Mouse (Mus musculus) heart, postnatal 0 days (tissue): Measurements from ENCODE around the gene Rasgrp3. TPM values are rescaled to one million over a fixed set of nuclear protein-coding genes. Genes with fewer than 3 reads are reported as not detected.
A peak's percentile ranks its signal among the peaks of the same experiment; 100 is the strongest.

Experiments used
- ATAC-seq: fragments of 200-750 bp; cut with Nextera tagmentation; 2 replicates; pipeline ENCODE4 v1.8.0; 2017; ENCODE audit warnings: low read depth, moderate number of reproducible peaks, moderate library complexity; ENCODE audit not compliant: insufficient read depth
- DNase-seq: peaks from one replicate; pipeline ENCODE4 v3.0.0-alpha.2; 2016; ENCODE audit warnings: low spot score
- H3K27ac ChIP-seq: fragments of 300-500 bp; sonication (generic); 2 replicates; pipeline ENCODE4 v1.5.1; 2014; ENCODE audit warnings: low read depth, mild to moderate bottlenecking
- H3K27me3 ChIP-seq: fragments of 300-500 bp; sonication (generic); 2 replicates; pipeline ENCODE4 v1.6.1; 2014; ENCODE audit warnings: low read length, mixed read lengths; ENCODE audit not compliant: control insufficient read depth, insufficient read depth
- H3K36me3 ChIP-seq: fragments of 300-500 bp; sonication (generic); replicated peaks from 2 replicates; pipeline ENCODE4 v1.6.1; 2014; ENCODE audit warnings: low read length, mixed read lengths; ENCODE audit not compliant: control insufficient read depth, insufficient read depth
- H3K4me1 ChIP-seq: fragments of 300-500 bp; sonication (generic); 2 replicates; pipeline ENCODE4 v1.6.1; 2014; ENCODE audit warnings: antibody characterized with exemption; ENCODE audit not compliant: control insufficient read depth, insufficient read depth
- H3K4me2 ChIP-seq: fragments of 300-500 bp; sonication (generic); 2 replicates; pipeline ENCODE4 v1.6.1; 2014; ENCODE audit warnings: low read depth, mild to moderate bottlenecking, low read length, moderate library complexity
- H3K4me3 ChIP-seq: fragments of 300-500 bp; sonication (generic); 2 replicates; pipeline ENCODE4 v1.5.1; 2014; ENCODE audit warnings: low read depth, low read length
- H3K9ac ChIP-seq: fragments of 300-500 bp; sonication (generic); replicated peaks from 2 replicates; pipeline ENCODE4 v1.6.1; 2014; ENCODE audit warnings: low read depth, low read length, mixed read lengths
- H3K9me3 ChIP-seq: fragments of 300-500 bp; sonication (generic); replicated peaks from 2 replicates; pipeline ENCODE4 v1.6.1; 2016; ENCODE audit warnings: low read length; ENCODE audit not compliant: control insufficient read depth
- CTCF ChIP-seq: IDR thresholded peaks from 2 replicates; pipeline ENCODE4 v1.5.1; 2016; ENCODE audit warnings: antibody characterized with exemption, control low read depth, low read depth
- EP300 ChIP-seq: IDR thresholded peaks from 2 replicates; pipeline ENCODE4 v1.6.1; 2016; ENCODE audit warnings: antibody characterized with exemption, low read depth
- WGBS: fragments of 180-500 bp; shearing (Covaris S2); extraction: QIAGEN DNeasy Blood & Tissue Kit; methylation state at CpG from one replicate; pipeline ENCODE4 v1.1.7; 2014; 5-methylcytosine and 5-hydroxymethylcytosine counted together
- polyA plus RNA-seq: library from polyadenylated mRNA; unstranded; fragments of >200 nt; fragmentation: Nextera tagmentation; extraction: Ambion mirVana; gene quantifications from 2 replicates; pipeline ENCODE4 v1.2.1, GENCODE M21; 2015
- total RNA-seq: library from RNA; depleted of rRNA; stranded (reverse); fragments of >200 nt; gene quantifications from 2 replicates; pipeline ENCODE4 v1.2.3, GENCODE M21; 2014; ENCODE audit warnings: low replicate concordance

Gene Rasgrp3
- total and polyA plus RNA-seq, 2 experiments from 2014 or later: 17.2 to 23.5 TPM

DNA sequence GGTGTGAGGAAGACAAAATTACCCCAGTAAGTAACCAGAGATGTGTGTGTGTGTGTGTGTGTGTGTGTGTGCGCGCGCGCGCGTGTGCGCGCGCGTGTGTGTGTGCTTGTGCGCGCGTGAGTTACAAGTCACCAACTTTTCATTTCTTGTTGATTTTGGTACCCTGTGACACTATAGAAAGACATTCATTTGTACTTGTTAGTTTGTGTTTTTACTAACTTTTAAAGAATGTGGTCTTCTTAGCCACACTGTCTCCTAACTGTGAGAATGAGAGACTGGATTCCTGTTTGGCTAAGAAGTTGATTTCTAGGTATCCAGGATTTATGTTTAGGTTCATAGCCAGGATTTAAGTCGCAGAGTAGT is 29.9 kb downstream of the Rasgrp3 start:
- peak overlapping the region; percentile 30 for H3K4me3 ChIP-seq
- TF ChIP-seq EP300 (peak; percentile 34; the same call in 1 of the 2 replicates), CTCF (no peak)
- peak overlapping the region; percentile 86 for H3K27ac ChIP-seq
- peaks cover 19% of the 10 kb centered on the region for H3K4me1 ChIP-seq
- no peaks in the 10 kb centered on the region for H3K36me3 ChIP-seq
- peak overlapping the region; percentile 54 for H3K4me2 ChIP-seq
- H3K9me3 ChIP-seq: no peaks in the 10 kb centered on the region
- peak overlapping the region; percentile 15; the same call in 1 of the 2 replicates for H3K9ac ChIP-seq
- H3K27me3 ChIP-seq: no peaks in the 10 kb centered on the region
- DNase-seq (no peak), ATAC-seq (no peak)
- WGBS: 16% methylated on average over 14 of the region's 14 CpGs

DNA sequence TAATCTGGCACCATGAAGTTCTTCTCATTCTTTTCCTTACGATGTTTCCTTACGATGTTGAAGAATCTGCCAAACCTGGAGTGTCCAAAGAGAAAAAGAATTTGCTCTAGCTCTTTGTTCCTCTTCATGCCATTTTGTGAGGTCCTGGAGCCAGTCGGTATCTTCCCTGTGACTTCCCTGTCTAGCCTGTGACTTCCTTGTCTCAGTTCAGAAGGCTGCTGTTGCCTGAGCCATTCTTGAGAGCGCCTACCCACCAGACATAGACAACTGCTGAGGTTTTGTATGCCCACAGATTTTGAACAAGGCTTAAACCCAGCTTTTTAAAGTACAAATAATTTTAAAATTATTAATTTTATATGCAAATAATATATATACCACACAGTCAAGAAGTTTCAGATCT is 31.3 kb downstream of the Rasgrp3 start:
- Histone ChIP-seq H3K4me2 (no peak overlapping the region), H3K27me3 (no peaks in the 10 kb centered on the region), H3K9me3 (no peaks in the 10 kb centered on the region), H3K4me3 (no peak overlapping the region), H3K36me3 (no peaks in the 10 kb centered on the region), H3K27ac (no peak overlapping the region), H3K4me1 (peaks cover 23% of the 10 kb centered on the region), H3K9ac (no peak overlapping the region)
- DNase-seq (no peak), ATAC-seq (no peak)
- no peak for TF ChIP-seq EP300
- TF ChIP-seq CTCF: no peak
- WGBS: 69% methylated on average over 4 of the region's 4 CpGs

GRCm38 (mm10) chr17:75467526-75467925 is 31.8 kb downstream of the Rasgrp3 start:
- no peak overlapping the region for H3K9ac ChIP-seq
- no peaks in the 10 kb centered on the region for H3K36me3 ChIP-seq
- ATAC-seq (no peak), DNase-seq (no peak)
- no peak overlapping the region for H3K4me3 ChIP-seq
- WGBS: 75% methylated on average over 2 of the region's 2 CpGs
- no peak overlapping the region for H3K27ac ChIP-seq
- H3K4me2 ChIP-seq: no peak overlapping the region
- peaks cover 29% of the 10 kb centered on the region for H3K4me1 ChIP-seq
- no peaks in the 10 kb centered on the region for H3K9me3 ChIP-seq
- no peaks in the 10 kb centered on the region for H3K27me3 ChIP-seq
- TF ChIP-seq EP300 (no peak), CTCF (no peak)

- H3K27me3 ChIP-seq: no peaks in the 10 kb centered on the region
- H3K9ac ChIP-seq: no peak overlapping the region
- H3K9me3 ChIP-seq: no peaks in the 10 kb centered on the region
- no peak for TF ChIP-seq EP300
- no peak for TF ChIP-seq CTCF
- no peak overlapping the region for H3K4me2 ChIP-seq
- ATAC-seq (no peak), DNase-seq (no peak)
- no peaks in the 10 kb centered on the region for H3K36me3 ChIP-seq
- H3K4me3 ChIP-seq: no peak overlapping the region
- H3K27ac ChIP-seq: no peak overlapping the region
- 92% methylated on average over 10 of the region's 10 CpGs for whole genome bisulfite sequencing
- H3K4me1 ChIP-seq: peaks cover 39% of the 10 kb centered on the region
Measured at GRCm38 (mm10) chr17:75468479-75469114, 32.9 kb downstream of the Rasgrp3 start.

DNA sequence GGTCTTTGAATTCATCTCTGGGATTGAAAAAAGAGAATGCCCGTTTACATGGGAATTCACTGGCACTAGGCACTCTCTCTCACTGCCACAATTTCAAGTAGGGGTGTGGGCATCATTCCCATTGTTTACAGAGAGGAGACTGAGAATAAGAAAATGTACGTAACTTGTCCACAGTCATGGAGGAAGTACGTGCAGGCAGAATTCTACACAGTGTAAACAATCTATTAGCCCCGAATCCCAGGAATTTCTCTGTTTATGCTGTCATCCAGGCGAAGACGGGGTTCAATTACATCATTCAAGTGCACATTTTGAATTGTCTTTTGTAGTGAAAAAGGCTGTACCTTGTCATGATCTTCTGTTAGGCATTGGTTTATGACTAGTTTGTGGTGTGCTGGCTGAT is 34.6 kb downstream of the Rasgrp3 start:
- 74% methylated on average over 6 of the region's 6 CpGs for WGBS
- Histone ChIP-seq H3K9ac (no peak overlapping the region), H3K27ac (no peak overlapping the region), H3K36me3 (no peaks in the 10 kb centered on the region), H3K9me3 (no peaks in the 10 kb centered on the region), H3K4me2 (no peak overlapping the region), H3K4me1 (peaks cover 28% of the 10 kb centered on the region), H3K27me3 (no peaks in the 10 kb centered on the region), H3K4me3 (no peak overlapping the region)
- DNase-seq (no peak), ATAC-seq (no peak)
- no peak for TF ChIP-seq EP300
- no peak for TF ChIP-seq CTCF
